Mouse (Mus musculus): Measurements from ENCODE around the gene Prpf6. TPM values are rescaled to one million over a fixed set of nuclear protein-coding genes. Genes with fewer than 3 reads are reported as not detected.

The Prpf6 gene
- polyA plus RNA-seq, 1 experiment from 2014 or later = 48.8 TPM

DNA sequence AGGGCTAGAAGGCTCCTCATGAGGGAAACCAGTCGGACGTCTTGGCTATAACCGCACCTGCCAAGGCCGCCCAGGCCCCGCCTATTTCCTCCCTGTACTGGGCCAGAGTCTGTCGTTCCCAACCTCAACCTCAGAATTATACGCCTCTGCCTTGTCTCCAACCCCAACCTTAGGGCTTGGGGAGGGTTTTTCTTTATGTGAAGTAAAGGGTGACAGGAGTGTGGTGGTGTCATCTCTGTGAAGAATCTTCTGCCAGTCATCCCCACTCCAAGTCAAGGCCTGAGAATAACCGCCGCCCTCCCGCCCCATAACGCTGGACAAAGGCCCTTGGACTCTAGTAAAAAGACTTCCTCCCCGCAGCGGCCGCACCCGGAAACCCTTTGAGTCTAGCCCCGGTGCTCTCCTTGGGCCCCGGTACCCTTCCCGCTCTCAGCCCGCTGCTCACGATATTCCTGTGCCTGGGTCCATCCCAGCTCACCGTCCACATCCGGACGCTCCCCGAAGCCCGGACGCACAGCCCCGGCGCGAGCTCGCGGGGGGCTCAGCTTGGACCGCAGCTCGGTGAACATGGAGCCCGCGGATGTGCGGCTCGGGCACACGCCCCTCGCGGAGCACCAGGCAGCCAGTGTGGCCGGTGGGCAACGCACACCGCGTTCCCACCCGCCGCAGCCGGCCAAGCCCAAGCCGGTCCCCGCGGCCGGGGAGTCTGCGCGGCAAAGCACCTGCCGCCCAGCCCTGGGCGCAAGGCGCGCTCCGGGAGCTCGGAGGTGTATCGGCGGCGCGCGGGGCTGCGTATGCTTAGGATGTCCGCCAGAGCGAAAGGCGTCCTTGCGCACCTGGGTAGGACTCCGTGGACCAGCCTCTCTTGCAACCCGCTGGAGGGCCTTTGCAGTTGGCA is 7.0 kb downstream of the Prpf6 start, which contains the start of gene Samd10:
Gene Samd10 (minus strand): TSS at position 759 of the 898 bp plus-strand sequence.
- 2% methylated on average over 71 of the region's 71 CpGs for WGBS
- H3K27ac ChIP-seq (ENCODE audit: poor library complexity, severe bottlenecking) = no peak within 1 kb of the TSS

DNA sequence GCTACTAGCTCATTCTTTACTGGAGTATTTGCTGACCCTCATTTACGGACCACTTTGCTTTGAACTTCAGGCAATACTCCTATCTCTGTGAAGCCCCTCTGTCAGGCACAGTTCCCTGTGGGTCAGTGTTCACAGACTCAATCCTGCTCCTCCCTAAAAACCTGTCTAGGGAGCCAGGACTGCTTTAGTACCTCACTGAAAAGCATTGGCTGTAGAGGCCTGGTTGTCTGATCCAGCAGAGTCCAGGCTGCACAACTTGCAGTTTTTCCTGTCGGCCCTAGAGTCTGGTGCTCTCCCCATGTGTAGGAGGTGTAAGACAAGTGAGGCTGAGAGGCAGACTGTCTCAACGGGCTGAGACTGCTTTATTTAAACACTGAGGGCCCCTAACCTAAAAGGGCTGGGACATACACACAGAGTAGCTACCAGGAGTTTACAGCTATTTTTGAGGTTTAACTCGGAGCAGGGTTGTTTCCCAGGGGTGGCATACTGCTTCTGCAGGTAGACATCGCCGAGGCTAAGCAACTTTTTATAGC is 8.6 kb downstream of the Prpf6 start:
- Histone ChIP-seq H3K27me3 (replicated peaks) (no peaks in the 10 kb centered on the region), H3K9me3 (replicated peaks) (no peaks in the 10 kb centered on the region), H3K9ac (no peak overlapping the region; the same call in 1 of the 2 replicates), H3K36me3 (0 out of 2 replicates have a peak, but pooled peaks cover 3% of the 10 kb centered on the region), H3K4me1 (replicated peaks) (peaks cover 14% of the 10 kb centered on the region), H3K27ac (ENCODE audit: poor library complexity, severe bottlenecking) (no peak overlapping the region), H3K4me2 (peak overlapping the region; percentile 80), H3K4me3 (peak overlapping the region; percentile 94)
- WGBS = 66% methylated on average over 6 of the region's 6 CpGs
- no peak for ATAC-seq (ENCODE audit: insufficient number of reproducible peaks, low FRiP score)

More for the DNA sequence above, 7.0 kb downstream of the Prpf6 start, which contains the start of gene Samd10:
- Histone ChIP-seq H3K27me3 (replicated peaks) (no peaks in the 10 kb centered on the region), H3K4me1 (replicated peaks) (peaks cover 14% of the 10 kb centered on the region), H3K9ac (peak within 1 kb of the TSS; percentile 76), H3K4me3 (peak within 1 kb of the TSS; percentile 66), H3K36me3 (0 out of 2 replicates have a peak, but pooled peaks cover 3% of the 10 kb centered on the region), H3K4me2 (peak within 1 kb of the TSS; percentile 92), H3K9me3 (replicated peaks) (no peaks in the 10 kb centered on the region)
- peak; percentile 31; the same call in 1 of the 2 replicates for ATAC-seq (ENCODE audit: insufficient number of reproducible peaks, low FRiP score)

DNA sequence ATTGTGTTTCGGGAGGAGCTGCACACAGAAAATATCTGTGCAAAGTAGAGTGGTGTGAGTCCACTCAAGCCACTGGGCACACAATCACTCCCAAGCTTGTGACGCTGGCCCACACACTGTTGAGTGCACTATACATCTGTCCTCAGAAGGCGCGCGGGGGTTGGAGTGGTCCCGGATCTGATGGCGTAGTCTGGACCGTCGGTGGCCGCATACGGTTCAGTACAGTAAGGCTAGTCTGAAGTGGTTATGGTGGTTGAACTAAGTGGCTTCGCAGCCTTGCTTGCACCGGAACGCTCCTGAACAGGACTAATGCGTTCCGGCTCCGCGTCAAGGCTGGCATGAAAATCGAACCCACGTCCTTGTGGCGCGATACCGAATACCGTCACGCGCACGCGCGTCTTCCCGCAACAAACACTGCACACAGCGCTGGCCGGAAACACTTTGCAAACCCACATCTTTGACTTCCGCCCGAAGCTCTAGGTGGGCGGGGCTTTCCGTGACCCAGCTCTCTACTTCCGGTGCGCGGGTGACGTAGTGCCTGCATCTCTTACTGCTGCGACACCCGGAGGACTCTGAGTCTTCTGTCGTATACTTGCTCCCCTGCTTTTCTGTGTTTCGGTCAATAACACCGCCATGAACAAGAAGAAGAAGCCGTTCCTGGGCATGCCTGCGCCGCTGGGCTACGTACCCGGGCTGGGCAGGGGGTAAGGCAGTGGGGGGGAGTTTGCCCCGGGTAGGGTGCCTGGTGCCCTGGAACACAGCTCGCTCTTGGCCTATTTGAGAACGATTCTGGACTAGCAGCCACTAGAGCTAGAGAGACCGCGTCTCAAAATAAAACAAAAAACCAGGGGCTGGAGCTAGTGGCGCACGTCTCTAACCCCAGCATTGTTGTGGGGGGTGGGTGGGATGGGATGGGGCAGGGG is 9.4 kb downstream of the Prpf6 start:
- H3K36me3 ChIP-seq = peaks cover 7% of the 10 kb centered on the region; the same call in 1 of the 2 replicates
- H3K27ac ChIP-seq (ENCODE audit: poor library complexity, severe bottlenecking) = peak overlapping the region; percentile 81
- H3K9ac ChIP-seq = peak overlapping the region; percentile 94
- ATAC-seq (ENCODE audit: insufficient number of reproducible peaks, low FRiP score) = peak; percentile 95
- H3K4me1 ChIP-seq (replicated peaks) = peaks cover 14% of the 10 kb centered on the region
- peak overlapping the region; percentile 94 for H3K4me3 ChIP-seq
- H3K4me2 ChIP-seq = peak overlapping the region; percentile 80
- no peaks in the 10 kb centered on the region for H3K9me3 ChIP-seq (replicated peaks)
- WGBS = 2% methylated on average over 57 of the region's 57 CpGs
- H3K27me3 ChIP-seq (replicated peaks) = no peaks in the 10 kb centered on the region

DNA sequence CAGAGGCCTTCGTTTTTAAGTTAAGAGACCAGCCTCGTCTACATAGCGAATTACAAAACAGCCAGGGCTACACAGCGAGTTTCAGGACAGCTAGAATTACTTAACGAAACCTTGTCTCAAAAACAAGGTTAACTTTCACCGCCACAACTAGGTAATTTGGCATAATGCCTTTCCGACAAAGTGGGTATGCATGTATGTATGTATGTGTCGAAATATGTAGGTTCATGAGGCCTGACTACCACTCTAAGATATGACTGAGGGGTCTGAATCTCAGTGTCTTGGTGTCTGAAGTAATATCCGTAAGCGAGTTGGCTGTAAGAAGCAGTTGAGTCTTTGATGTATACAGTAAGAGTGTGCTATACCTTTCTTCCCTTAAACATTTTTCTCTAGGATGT is 10.1 kb downstream of the Prpf6 start:
- no peaks in the 10 kb centered on the region for H3K9me3 ChIP-seq (replicated peaks)
- no peak for ATAC-seq (ENCODE audit: insufficient number of reproducible peaks, low FRiP score)
- peak overlapping the region; percentile 81 for H3K27ac ChIP-seq (ENCODE audit: poor library complexity, severe bottlenecking)
- H3K4me2 ChIP-seq = peak overlapping the region; percentile 80
- WGBS = 26% methylated on average over 10 of the region's 10 CpGs
- peak overlapping the region; percentile 94 for H3K4me3 ChIP-seq
- peaks cover 4% of the 10 kb centered on the region; the same call in 1 of the 2 replicates for H3K36me3 ChIP-seq
- no peaks in the 10 kb centered on the region for H3K27me3 ChIP-seq (replicated peaks)
- peaks cover 14% of the 10 kb centered on the region for H3K4me1 ChIP-seq (replicated peaks)
- peak overlapping the region; percentile 94 for H3K9ac ChIP-seq

DNA sequence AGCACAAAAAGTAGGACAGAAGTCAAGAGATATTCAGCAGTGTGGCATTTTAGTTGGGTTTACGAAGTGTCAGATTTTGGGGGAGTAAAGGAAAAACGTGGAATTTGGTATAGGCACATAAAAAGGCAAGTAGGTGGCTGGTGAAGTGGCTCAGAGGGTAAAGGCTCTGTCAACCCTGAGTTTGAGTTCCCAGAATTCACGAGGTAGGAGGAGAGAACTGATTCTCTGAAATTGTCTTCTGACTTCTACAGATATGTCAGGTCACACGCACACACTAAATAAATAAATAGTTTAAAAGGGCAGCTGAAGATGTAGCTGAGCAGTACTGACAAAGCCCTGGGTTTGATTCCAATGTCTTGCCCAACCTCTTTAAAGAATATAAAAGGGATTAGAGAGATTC is 10.7 kb downstream of the Prpf6 start:
- peak overlapping the region; percentile 94 for H3K4me3 ChIP-seq

DNA sequence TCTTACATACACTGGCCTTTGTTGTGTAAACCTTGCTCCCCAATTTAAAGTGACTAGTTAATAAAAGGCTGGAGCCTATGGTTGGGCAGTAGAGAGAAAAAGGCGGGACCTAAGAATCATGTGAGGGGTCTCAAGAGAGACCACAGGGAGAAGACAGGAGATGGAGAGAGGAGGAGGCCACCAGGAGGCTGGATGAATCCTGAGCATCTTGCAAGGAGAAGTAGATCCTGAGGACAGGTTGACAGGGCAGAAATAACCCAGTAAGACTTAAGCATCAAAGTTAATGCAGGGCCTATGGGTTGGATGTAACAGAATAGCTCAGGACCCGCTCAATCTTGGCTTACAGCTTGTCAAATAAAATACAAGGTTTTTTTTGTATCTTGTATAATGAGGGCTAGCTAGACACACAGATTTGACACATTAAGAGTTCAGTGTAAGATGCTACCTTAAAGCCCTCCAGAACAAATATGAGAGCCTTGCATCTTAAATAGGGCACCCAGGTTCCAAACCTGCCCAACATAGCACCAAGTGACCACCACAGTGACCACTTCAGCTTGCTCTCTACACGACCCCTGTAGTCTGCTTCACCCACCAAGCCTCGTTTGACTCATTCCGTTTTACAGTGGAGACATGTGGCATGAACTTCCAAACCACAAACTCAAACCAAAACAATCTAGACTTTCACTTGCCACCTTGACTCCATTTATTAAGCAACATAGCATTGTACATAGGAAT is 27.3 kb downstream of the Prpf6 start:
- Histone ChIP-seq H3K36me3 (peaks cover 57% of the 10 kb centered on the region), H3K4me3 (no peak overlapping the region), H3K9ac (no peak overlapping the region), H3K9me3 (replicated peaks) (no peaks in the 10 kb centered on the region), H3K4me1 (replicated peaks) (no peaks in the 10 kb centered on the region), H3K27ac (ENCODE audit: poor library complexity, severe bottlenecking) (no peak overlapping the region), H3K27me3 (replicated peaks) (no peaks in the 10 kb centered on the region), H3K4me2 (no peak overlapping the region)
- ATAC-seq (ENCODE audit: insufficient number of reproducible peaks, low FRiP score) = no peak
- WGBS = 83% methylated on average over 5 of the region's 5 CpGs

More for the DNA sequence above, 10.7 kb downstream of the Prpf6 start:
- no peaks in the 10 kb centered on the region for H3K27me3 ChIP-seq (replicated peaks)
- no peak overlapping the region for H3K27ac ChIP-seq (ENCODE audit: poor library complexity, severe bottlenecking)
- peak overlapping the region; percentile 80 for H3K4me2 ChIP-seq
- peak overlapping the region; percentile 94; the same call in 1 of the 2 replicates for H3K9ac ChIP-seq
- peaks cover 4% of the 10 kb centered on the region; the same call in 1 of the 2 replicates for H3K36me3 ChIP-seq
- H3K9me3 ChIP-seq (replicated peaks) = no peaks in the 10 kb centered on the region
- ATAC-seq (ENCODE audit: insufficient number of reproducible peaks, low FRiP score) = no peak
- 66% methylated on average over 4 of the region's 4 CpGs for WGBS
- peaks cover 14% of the 10 kb centered on the region for H3K4me1 ChIP-seq (replicated peaks)

DNA sequence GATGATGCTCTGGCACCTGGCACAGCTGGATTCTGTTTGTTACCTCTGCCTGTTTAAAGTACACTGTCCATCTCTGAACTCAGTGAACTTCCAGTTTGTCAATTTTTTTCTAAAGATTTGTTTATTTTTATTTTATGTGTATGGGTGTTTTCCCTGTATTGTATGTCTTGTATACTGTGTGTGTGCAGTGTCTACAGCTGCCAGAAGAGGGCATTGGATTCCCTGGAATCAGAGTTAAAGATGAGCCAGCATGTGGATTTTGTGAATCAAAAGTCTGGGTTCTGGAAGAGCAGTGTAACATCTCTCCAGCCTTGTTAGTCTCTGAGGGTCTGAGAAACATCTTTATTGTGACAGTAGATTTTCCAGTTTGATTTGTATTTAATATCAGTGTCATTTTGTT is 31.7 kb downstream of the Prpf6 start:
- Histone ChIP-seq H3K9ac (no peak overlapping the region), H3K27me3 (replicated peaks) (no peaks in the 10 kb centered on the region), H3K36me3 (peaks cover 56% of the 10 kb centered on the region), H3K4me2 (no peak overlapping the region), H3K4me1 (replicated peaks) (no peaks in the 10 kb centered on the region), H3K27ac (ENCODE audit: poor library complexity, severe bottlenecking) (no peak overlapping the region), H3K4me3 (no peak overlapping the region), H3K9me3 (replicated peaks) (no peaks in the 10 kb centered on the region)
- ATAC-seq (ENCODE audit: insufficient number of reproducible peaks, low FRiP score) = no peak

DNA sequence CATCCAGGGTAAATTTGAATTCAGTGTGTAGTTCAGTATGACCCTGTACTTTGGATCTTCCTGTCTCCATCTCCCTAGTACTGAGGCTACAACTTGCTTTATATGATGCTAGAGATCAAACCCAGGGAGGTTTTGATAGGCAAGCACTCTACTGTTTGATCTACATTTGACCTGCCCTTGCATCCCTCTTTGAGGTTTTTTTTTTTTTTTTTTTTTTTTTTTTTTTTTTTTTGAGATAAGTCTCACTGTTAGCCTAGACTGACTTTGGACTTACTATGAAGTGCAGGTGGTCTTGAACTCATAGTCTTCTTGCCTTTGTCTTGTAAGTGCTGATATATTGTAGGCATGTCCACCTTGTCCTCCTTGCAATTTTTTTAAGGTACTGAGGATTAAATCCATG is 36.8 kb downstream of the Prpf6 start:
- peaks cover 54% of the 10 kb centered on the region for H3K36me3 ChIP-seq
- no peaks in the 10 kb centered on the region for H3K27me3 ChIP-seq (replicated peaks)
- H3K4me1 ChIP-seq (replicated peaks) = no peaks in the 10 kb centered on the region
- H3K9ac ChIP-seq = no peak overlapping the region
- no peak for ATAC-seq (ENCODE audit: insufficient number of reproducible peaks, low FRiP score)
- H3K4me2 ChIP-seq = no peak overlapping the region
- H3K4me3 ChIP-seq = no peak overlapping the region
- no peak overlapping the region for H3K27ac ChIP-seq (ENCODE audit: poor library complexity, severe bottlenecking)
- H3K9me3 ChIP-seq (replicated peaks) = no peaks in the 10 kb centered on the region

DNA sequence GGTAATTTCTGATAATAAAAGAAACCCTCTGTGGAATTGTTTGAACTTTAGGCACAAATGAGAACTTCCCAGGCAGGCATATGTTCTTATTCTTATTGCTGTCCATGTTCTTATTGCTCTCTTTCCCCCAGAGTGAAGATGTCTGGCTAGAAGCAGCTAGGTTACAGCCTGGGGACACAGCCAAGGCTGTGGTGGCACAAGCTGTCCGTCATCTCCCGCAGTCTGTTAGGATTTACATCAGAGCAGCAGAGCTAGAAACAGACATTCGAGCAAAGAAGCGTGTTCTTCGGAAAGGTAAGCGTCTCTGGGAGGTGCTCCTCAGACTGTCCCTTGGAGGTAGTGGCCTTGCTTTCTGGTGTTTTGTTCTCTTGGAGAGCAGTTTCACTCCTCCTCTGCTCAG is 41.0 kb downstream of the Prpf6 start:
- ATAC-seq (ENCODE audit: insufficient number of reproducible peaks, low FRiP score) = no peak
- 95% methylated on average over 6 of the region's 6 CpGs for WGBS
- H3K4me2 ChIP-seq = no peak overlapping the region
- H3K36me3 ChIP-seq = peaks cover 77% of the 10 kb centered on the region
- H3K27me3 ChIP-seq (replicated peaks) = no peaks in the 10 kb centered on the region
- no peaks in the 10 kb centered on the region for H3K4me1 ChIP-seq (replicated peaks)
- no peak overlapping the region for H3K9ac ChIP-seq
- no peak overlapping the region for H3K27ac ChIP-seq (ENCODE audit: poor library complexity, severe bottlenecking)
- H3K9me3 ChIP-seq (replicated peaks) = no peaks in the 10 kb centered on the region
- no peak overlapping the region for H3K4me3 ChIP-seq

DNA sequence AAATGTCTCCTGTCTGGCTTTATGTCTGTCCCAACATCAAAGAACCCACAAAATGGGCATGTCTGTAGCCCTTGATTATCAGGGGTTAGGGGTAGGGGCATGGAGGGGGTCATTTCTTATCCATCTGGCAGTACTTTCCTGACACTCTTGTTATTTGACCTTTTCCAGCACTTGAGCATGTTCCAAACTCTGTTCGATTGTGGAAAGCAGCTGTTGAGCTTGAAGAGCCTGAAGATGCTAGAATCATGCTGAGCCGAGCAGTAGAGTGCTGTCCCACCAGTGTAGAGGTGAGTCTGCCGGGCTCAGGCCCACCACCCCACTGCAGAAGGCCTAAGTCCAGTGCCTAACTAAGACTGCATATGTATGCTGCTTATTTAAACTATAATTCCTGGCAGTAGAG is 44.2 kb downstream of the Prpf6 start:
- 86% methylated on average over 3 of the region's 3 CpGs for WGBS
- Histone ChIP-seq H3K36me3 (peaks cover 87% of the 10 kb centered on the region), H3K27ac (ENCODE audit: poor library complexity, severe bottlenecking) (no peak overlapping the region), H3K4me3 (no peak overlapping the region), H3K4me2 (no peak overlapping the region), H3K9ac (no peak overlapping the region), H3K9me3 (replicated peaks) (no peaks in the 10 kb centered on the region), H3K27me3 (replicated peaks) (no peaks in the 10 kb centered on the region), H3K4me1 (replicated peaks) (no peaks in the 10 kb centered on the region)
- ATAC-seq (ENCODE audit: insufficient number of reproducible peaks, low FRiP score) = no peak

Data from heart, embryonic 12.5 days (tissue).